Mouse (Mus musculus) common myeloid progenitor, adult 5-6 weeks (primary cell): Measurements from ENCODE around the gene Fancc. TPM values are rescaled to one million over a fixed set of nuclear protein-coding genes. Genes with fewer than 3 reads are reported as not detected.
"Not testable (repeated sequence)": the region's sequence is repeated elsewhere in the genome, so short reads cannot be mapped to it uniquely, and the experiment has no call there.

ENCODE experiments used
- ATAC-seq: replicated peaks from 2 replicates; pipeline ENCODE4 v1.8.0; 2016; ENCODE audit warnings: low read depth, mild to moderate bottlenecking, moderate TSS enrichment, inconsistent platforms; ENCODE audit not compliant: poor library complexity, severe bottlenecking
- total RNA-seq: library from RNA; stranded (forward); fragments of 200-1000, 187-1606 nt; gene quantifications from 2 replicates; pipeline ENCODE4 v1.2.3, GENCODE M21; 2017

Gene Fancc
- total RNA-seq, 1 experiment from 2014 or later, result 19.0 TPM

DNA sequence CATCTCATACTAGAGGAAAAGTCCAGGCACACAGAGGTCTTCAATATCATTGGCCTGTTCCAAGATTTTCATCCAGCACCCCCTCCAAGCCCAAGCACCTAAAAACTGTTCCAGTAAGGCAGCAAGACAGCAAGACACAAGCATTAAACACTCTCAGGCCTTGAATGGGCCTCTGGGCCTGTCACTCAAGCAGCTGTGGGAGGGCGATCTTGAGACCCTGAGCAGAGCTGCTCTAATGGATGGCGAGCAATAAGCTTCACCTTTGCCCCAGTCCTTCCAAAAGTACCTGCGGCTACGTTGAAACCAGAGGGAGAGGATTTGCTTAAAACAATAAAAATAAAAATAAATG is 66.4 kb downstream of the Fancc start:
- 0 out of 2 replicates have a peak, but pooled peaks have one; percentile 26 for ATAC-seq

- no peak for ATAC-seq
Measured at GRCm38 (mm10) chr13:63430206-63430605, 66.9 kb downstream of the Fancc start.

- not testable (repeated sequence) for ATAC-seq
Measured at GRCm38 (mm10) chr13:63428211-63428610, 68.9 kb downstream of the Fancc start.

DNA sequence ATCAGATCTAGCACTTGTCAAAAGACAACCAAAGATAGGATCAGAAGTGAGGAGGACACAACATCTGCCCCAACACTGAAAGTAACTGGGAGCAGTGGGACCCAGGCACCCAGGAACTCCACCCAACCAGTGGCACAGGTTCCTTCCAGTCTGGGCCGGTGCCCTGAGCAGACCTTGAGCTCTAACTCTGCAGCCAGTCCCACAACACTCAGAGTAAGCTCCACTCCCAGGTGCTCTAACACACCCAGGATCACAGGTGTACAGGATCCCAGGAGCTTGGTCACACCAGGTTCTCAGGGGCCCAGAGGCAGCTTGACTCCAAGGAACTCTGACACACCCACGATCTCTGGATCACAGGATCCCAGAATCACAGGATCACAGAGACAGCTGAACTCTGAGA is 74.0 kb downstream of the Fancc start:
- ATAC-seq, result no peak

DNA sequence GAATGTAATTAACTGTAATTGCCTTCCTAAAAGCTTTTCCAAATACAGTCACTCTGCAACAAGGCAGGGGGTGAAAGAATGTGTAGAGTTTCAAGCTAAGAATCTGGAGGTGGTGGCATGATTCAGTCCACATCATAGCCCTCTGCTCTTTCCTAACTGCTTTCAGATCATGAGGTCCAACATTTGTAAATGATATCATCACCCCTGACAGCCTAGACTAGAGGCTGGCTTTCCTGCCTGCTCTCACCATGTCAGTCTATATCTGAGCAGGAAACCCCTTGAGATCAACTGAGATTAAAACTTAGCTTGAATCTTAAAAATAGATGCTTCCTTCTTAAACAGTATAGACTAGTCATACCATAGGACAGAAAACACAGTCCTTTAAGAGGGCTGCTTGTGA is 75.9 kb downstream of the Fancc start:
- ATAC-seq, result no peak

GRCm38 (mm10) chr13:63418148-63418547 is 78.9 kb downstream of the Fancc start:
- no peak for ATAC-seq

DNA sequence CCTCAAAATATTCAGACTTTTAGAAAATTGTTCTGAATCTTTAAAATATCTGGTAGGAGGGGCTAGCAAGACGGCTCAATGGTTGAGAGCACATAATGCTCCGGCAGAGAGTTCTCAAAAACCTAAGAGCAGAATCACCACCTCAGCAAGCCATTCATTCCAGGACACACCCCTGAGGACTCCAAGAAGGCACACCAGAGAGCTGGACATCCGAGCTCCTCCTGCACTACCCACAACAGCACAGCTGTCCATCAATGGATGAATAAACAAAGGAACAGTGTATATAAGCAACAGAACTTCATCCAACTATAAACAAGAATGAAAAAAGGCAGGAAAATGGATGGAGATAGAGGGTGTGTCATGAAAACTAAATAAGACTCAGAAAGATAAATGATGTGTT is 80.3 kb downstream of the Fancc start:
- no peak for ATAC-seq

DNA sequence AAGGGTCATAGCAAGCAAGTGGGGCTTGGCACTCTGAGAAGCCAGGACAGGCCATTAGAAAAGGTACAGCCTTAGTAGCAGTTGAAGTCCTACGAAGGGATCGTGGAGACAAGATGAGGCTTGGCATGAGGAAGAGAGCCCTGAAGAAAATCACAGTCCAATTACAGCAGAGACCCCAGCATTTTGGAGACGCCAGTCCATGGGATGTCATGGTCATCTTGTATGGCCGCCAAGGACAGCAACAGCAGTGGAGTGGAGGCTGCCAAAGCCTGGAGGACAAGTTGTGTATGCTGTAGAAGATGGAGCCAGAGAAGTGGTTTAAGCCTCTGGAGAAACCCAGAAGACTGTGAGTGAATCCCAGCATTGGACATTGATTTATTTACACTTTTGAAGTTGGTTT is 84.4 kb downstream of the Fancc start:
- no peak for ATAC-seq

GRCm38 (mm10) chr13:63411310-63412022 is 85.6 kb downstream of the Fancc start:
- ATAC-seq, result peak; percentile 75

GRCm38 (mm10) chr13:63410578-63411298 is 86.3 kb downstream of the Fancc start:
- ATAC-seq, result peak; percentile 76

DNA sequence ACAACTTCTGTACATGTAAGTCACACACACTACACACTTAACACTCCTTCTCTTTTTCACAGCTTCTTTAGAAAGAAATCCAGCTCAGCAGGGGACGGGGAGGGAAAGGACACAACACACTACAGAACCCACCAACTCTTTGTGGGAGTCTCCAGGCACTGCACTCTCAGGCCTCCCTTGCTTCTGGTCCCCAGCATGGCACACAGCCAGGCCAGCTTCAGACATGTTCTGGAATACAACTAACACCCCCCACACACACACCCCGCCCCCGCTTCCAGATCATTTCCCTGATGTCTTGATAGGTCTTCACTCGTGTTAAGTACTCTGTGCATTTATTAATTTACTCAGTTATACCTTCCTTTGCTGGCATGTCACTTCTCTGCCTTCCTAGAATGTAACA is 91.9 kb downstream of the Fancc start:
- ATAC-seq, result no peak

- ATAC-seq, result peak; percentile 66
Measured at GRCm38 (mm10) chr13:63404657-63405056, 92.4 kb downstream of the Fancc start.

DNA sequence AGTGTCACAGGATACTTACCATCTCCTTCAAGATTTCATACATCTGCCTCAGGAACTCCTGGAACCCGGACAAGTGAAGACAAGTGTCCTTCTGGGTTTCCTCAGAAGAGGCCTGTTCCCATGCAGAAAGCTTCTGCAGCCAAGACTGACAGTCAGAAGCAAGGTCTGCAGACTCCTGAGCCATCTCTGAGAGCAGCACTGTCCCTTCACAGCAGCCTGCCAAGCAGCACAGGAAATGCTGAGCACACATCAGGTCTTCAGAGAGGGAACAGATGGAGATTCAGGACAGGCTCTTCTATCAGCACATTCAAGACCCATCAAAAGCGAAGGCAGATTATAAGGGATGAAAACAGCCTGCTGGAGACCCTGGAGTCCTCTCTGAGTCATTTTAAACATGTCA is 94.3 kb downstream of the Fancc start:
- ATAC-seq, result no peak

DNA sequence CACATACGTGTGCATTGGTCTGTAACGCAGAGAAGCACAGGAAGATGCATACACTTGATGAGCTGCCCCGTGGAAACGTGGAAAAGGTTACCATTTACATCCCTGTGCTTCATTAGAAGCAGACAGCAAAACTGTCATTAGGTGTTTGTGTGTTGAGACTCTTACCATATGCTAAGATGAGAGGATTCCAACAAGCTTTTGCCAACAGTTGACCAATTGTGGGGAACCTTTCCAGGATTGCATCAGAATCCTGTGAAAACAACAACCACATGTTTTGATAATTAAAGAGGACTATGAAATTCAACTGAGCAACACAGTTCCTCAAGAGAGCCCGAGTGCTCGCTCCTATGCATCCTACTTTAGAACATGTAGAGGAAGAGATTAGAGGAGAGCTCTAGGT is 97.0 kb downstream of the Fancc start:
- no peak for ATAC-seq

DNA sequence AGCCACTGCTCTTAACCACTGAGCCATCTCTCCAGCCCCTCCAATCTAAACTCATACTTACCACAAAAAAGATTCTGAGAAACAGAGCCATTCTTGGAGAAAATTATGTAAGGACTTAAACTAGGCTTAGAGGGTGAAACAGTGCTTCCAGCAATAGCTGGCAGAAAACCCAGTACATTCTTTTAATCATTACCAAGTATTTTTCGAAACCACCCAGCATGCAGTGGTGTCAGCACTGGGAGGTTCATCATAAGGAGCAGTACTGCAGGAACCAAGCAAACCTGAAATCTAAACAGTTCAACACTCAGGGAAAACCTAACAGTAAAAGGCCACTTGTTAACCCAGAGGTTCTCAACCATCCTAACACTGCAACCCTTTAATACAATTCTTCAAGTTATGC is 99.7 kb downstream of the Fancc start:
- ATAC-seq, result no peak

- ATAC-seq, result peak; percentile 95
Measured at GRCm38 (mm10) chr13:63394304-63395063, 102.6 kb downstream of the Fancc start.

- no peak for ATAC-seq
Measured at GRCm38 (mm10) chr13:63385234-63385633, 111.8 kb downstream of the Fancc start.

DNA sequence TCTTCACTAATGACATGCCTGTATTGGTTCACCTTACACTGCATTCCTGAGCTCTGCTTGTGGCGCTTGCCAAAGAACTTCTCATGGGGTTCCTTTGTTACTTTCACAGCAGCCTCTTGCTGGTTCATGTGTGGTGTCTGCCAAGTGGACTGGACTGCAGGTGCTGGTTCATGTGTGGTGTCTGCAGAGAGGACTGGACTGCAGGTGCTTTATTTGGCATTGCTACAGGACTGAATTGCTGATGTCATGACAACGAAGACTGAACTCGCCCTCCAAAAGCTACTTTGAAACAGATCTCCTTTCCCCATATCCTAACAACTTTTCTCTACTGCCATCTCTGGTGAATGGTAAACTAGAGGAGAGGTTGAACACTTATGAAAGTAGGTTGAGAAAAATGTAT is 112.3 kb downstream of the Fancc start:
- no peak for ATAC-seq

GRCm38 (mm10) chr13:63382206-63382605 is 114.9 kb downstream of the Fancc start:
- no peak for ATAC-seq

DNA sequence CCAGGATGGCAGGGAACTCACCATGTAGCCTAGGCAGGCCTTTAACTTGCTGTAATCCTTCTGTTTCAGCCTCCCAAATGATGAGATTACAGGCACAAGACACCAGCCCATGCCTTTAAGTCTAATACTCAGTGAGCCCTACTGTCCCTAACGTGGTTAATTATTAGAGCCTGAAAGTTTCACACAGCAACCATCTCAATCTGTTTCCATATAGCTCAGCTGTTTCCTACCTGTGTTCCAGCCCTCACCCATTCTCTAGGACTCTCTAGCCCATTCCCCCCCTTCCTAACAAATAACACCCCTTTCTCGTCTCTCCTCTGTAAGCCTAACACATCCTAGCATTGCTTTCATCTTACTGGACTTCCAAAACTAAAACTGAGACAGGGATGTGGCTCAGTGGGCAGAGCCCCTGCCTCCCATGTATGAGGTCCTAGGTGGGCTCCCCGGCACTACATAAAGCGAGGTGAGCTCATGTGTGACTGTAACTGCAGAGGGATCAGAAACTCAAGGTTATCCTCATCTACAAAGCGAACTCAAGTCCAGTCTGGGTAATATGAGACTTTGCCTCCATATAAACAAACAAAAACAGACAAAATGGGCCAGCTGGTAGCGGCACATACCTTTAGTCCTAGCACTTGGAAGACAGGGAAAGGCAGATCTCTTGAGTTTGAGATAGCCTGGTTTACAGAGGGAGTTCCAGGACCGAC is 123.5 kb downstream of the Fancc start:
- no peak for ATAC-seq
